Mouse (Mus musculus) small intestine, adult 2 months (tissue): ENCODE measurements at regions not wholly inside any gene's neighbourhood (a gene's known extent, or its start where the extent isn't known, plus 50 kb on each side); places are given as distances from the start of the nearest gene placed in this dataset.

ENCODE experiments used
- CTCF ChIP-seq: fragments of 200-500 bp; IDR thresholded peaks from 2 replicates; pipeline ENCODE4 v1.5.1; 2012; ENCODE audit warnings: low read depth, mild to moderate bottlenecking, control low read depth, inconsistent platforms, low read length, moderate library complexity, mixed read lengths; ENCODE audit not compliant: insufficient replicate concordance, insufficient read length; ENCODE audit errors: extremely low read depth
- POLR2A ChIP-seq: fragments of 200-500 bp; IDR thresholded peaks from 2 replicates; pipeline ENCODE4 v1.6.1; 2012; ENCODE audit warnings: low read depth, mild to moderate bottlenecking, control low read depth, inconsistent platforms, low read length, moderate library complexity

- TF ChIP-seq POLR2A (no peak), CTCF (no peak)
These were observed 131.5 kb downstream of the Otol1 start for GRCm38 (mm10) chr3:70138926-70139325.
